In the genomic region with DNA sequence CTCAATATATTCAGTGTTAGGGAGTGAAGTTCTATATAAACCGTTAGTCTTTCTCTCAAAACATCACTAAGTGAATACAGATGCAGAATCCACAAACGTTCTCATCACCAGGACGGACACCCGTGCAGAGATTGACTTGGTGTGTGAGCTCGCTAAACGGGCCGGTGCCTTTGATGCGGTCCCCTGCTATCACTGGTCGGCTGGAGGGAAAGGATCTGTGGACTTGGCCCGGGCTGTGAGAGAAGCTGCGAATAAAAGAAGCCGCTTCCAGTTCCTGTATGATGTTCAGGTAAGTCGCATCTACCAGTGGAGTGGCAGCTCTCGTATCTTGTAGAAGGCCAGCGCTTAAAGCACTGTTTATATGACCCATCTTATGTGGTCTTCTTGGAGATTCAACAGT, we compare ENCODE assay signal across 20 mouse cellular contexts.
A peak's percentile ranks its signal among the peaks of the same experiment; 100 is the strongest.
DNase-seq lines count a peak whose midpoint lies in the region; ATAC-seq lines count a peak whose summit lies in the region.
"Had no signal": no experiment of that assay in that cellular context is flagged by ENCODE, and none has a peak within 500 bp of the region (broad histone marks: within the 10 kb centered on the region; RNA-seq: fewer than 3 reads in every experiment).

No protein-coding gene starts in this region.

- no peak overlapping the region for H3K27ac ChIP-seq in forebrain, embryonic 11.5 days (ENCODE audit: low read depth, low read length)
- no peak overlapping the region for H3K27ac ChIP-seq in forebrain, embryonic 14.5 days (ENCODE audit: low read depth, low read length)
- H3K27ac ChIP-seq in hindbrain, embryonic 10.5 days: no peak overlapping the region
- no peak overlapping the region for H3K27ac ChIP-seq in hindbrain, embryonic 11.5 days (ENCODE audit: low read depth, low read length)
- no peak overlapping the region for H3K27ac ChIP-seq in midbrain, embryonic 11.5 days (ENCODE audit: low read depth, low read length)
- no peak overlapping the region for H3K27ac ChIP-seq in midbrain, embryonic 10.5 days (replicated peaks)

- H3K36me3 ChIP-seq in forebrain, embryonic 11.5 days (ENCODE audit: control insufficient read depth, insufficient read depth, low read length): no peaks in the 10 kb centered on the region; the same call in 1 of the 2 replicates
- no peaks in the 10 kb centered on the region for H3K36me3 ChIP-seq in forebrain, embryonic 14.5 days (ENCODE audit: control insufficient read depth, insufficient read depth, low read length)
- H3K36me3 ChIP-seq in hindbrain, embryonic 10.5 days: peaks cover 31% of the 10 kb centered on the region
- H3K36me3 ChIP-seq in hindbrain, embryonic 11.5 days (ENCODE audit: control insufficient read depth, insufficient read depth, low read length): 0 out of 2 replicates have a peak, but pooled peaks cover 2% of the 10 kb centered on the region
- H3K36me3 ChIP-seq in midbrain, embryonic 11.5 days (ENCODE audit: control insufficient read depth, insufficient read depth, low read length): no peaks in the 10 kb centered on the region
- H3K36me3 ChIP-seq in midbrain, embryonic 10.5 days: peaks cover 40% of the 10 kb centered on the region

- no peaks in the 10 kb centered on the region for H3K9me3 ChIP-seq in forebrain, embryonic 11.5 days (ENCODE audit: control insufficient read depth, low read length)
- no peaks in the 10 kb centered on the region for H3K9me3 ChIP-seq in forebrain, embryonic 14.5 days (replicated peaks; ENCODE audit: control insufficient read depth, low read length)
- no peaks in the 10 kb centered on the region for H3K9me3 ChIP-seq in hindbrain, embryonic 10.5 days
- H3K9me3 ChIP-seq in hindbrain, embryonic 11.5 days (ENCODE audit: control insufficient read depth, low read length): no peaks in the 10 kb centered on the region
- H3K9me3 ChIP-seq in midbrain, embryonic 11.5 days (ENCODE audit: control insufficient read depth, low read length): no peaks in the 10 kb centered on the region
- no peaks in the 10 kb centered on the region for H3K9me3 ChIP-seq in midbrain, embryonic 10.5 days (replicated peaks)
- H3K9me3 ChIP-seq: G1E had no signal

- DNase-seq in forebrain, embryonic 11.5 days (ENCODE audit: low spot score): peak; percentile 49
- DNase-seq in forebrain, embryonic 14.5 days (ENCODE audit: low spot score): no peak
- peak; percentile 86 for DNase-seq in heart, adult 11 months
- no peak for DNase-seq in heart, adult 9 months (ENCODE audit: low spot score in 2 of 2)
- DNase-seq in hindbrain, embryonic 10.5 days (ENCODE audit: low spot score): peak; percentile 11
- no peak for DNase-seq in hindbrain, embryonic 11.5 days (ENCODE audit: low spot score)
- DNase-seq in midbrain, embryonic 11.5 days (ENCODE audit: low spot score, missing footprints): peak; percentile 84
- DNase-seq in midbrain, embryonic 10.5 days (ENCODE audit: low spot score): no peak
- DNase-seq: adrenal gland, adult 2 months; adrenal gland, adult 8-10 months; adrenal gland, postnatal 10 days; adrenal gland, postnatal 14 days; adrenal gland, postnatal 25 days; adrenal gland, postnatal 36 days; B cell, adult 2 months; cerebellum, adult 11 months; cerebellum, adult 11-12 months had no signal

- H3K4me2 ChIP-seq in forebrain, embryonic 11.5 days (ENCODE audit: low read depth, low read length, severe bottlenecking): no peak overlapping the region
- no peak overlapping the region for H3K4me2 ChIP-seq in forebrain, embryonic 14.5 days (ENCODE audit: low read length)
- H3K4me2 ChIP-seq in hindbrain, embryonic 11.5 days (replicated peaks; ENCODE audit: low read depth, low read length): no peak overlapping the region
- no peak overlapping the region for H3K4me2 ChIP-seq in midbrain, embryonic 11.5 days

- H3K4me1 ChIP-seq in forebrain, embryonic 11.5 days (replicated peaks; ENCODE audit: control insufficient read depth, insufficient read depth, low read length): no peaks in the 10 kb centered on the region; the same call in 1 of the 2 replicates
- H3K4me1 ChIP-seq in forebrain, embryonic 14.5 days (ENCODE audit: control insufficient read depth, insufficient read depth, low read length): no peaks in the 10 kb centered on the region
- H3K4me1 ChIP-seq in hindbrain, embryonic 10.5 days (replicated peaks): peaks cover 11% of the 10 kb centered on the region; the same call in 1 of the 2 replicates
- no peaks in the 10 kb centered on the region for H3K4me1 ChIP-seq in hindbrain, embryonic 11.5 days (replicated peaks; ENCODE audit: control insufficient read depth, insufficient read depth, low read length)
- H3K4me1 ChIP-seq in midbrain, embryonic 11.5 days (ENCODE audit: control insufficient read depth, insufficient read depth, low read length): peaks cover 8% of the 10 kb centered on the region; the same call in 1 of the 2 replicates
- peaks cover 18% of the 10 kb centered on the region for H3K4me1 ChIP-seq in midbrain, embryonic 10.5 days

- ATAC-seq in forebrain, embryonic 11.5 days (replicated peaks; ENCODE audit: low FRiP score): no peak
- no peak for ATAC-seq in forebrain, embryonic 14.5 days
- ATAC-seq in hindbrain, embryonic 11.5 days (ENCODE audit: low FRiP score): no peak
- no peak for ATAC-seq in midbrain, embryonic 11.5 days (ENCODE audit: low FRiP score)
- ATAC-seq: Patski had no signal

- H3K9ac ChIP-seq in forebrain, embryonic 11.5 days (ENCODE audit: low read length): no peak overlapping the region
- H3K9ac ChIP-seq in forebrain, embryonic 14.5 days (ENCODE audit: low read length): no peak overlapping the region
- H3K9ac ChIP-seq in hindbrain, embryonic 11.5 days (ENCODE audit: low read depth, low read length): no peak overlapping the region
- H3K9ac ChIP-seq in midbrain, embryonic 11.5 days (ENCODE audit: low read length): no peak overlapping the region

- WGBS in forebrain, embryonic 11.5 days: 90% methylated on average over 15 of the region's 15 CpGs
- 90% methylated on average over 15 of the region's 15 CpGs for whole genome bisulfite sequencing in forebrain, embryonic 14.5 days
- 81% methylated on average over 15 of the region's 15 CpGs for WGBS in hindbrain, embryonic 10.5 days
- 86% methylated on average over 15 of the region's 15 CpGs for WGBS in hindbrain, embryonic 11.5 days
- WGBS in midbrain, embryonic 11.5 days: 88% methylated on average over 15 of the region's 15 CpGs
- 79% methylated on average over 15 of the region's 15 CpGs for WGBS in midbrain, embryonic 10.5 days

- H3K4me3 ChIP-seq in forebrain, embryonic 11.5 days (ENCODE audit: low read depth, low read length): no peak overlapping the region
- no peak overlapping the region for H3K4me3 ChIP-seq in forebrain, embryonic 14.5 days (ENCODE audit: low read depth, low read length)
- no peak overlapping the region for H3K4me3 ChIP-seq in hindbrain, embryonic 10.5 days
- H3K4me3 ChIP-seq in hindbrain, embryonic 11.5 days (ENCODE audit: low read depth, low read length): no peak overlapping the region
- no peak overlapping the region for H3K4me3 ChIP-seq in midbrain, embryonic 11.5 days (ENCODE audit: low read depth, low read length)
- H3K4me3 ChIP-seq in midbrain, embryonic 10.5 days: no peak overlapping the region

- H3K27me3 ChIP-seq in forebrain, embryonic 11.5 days (ENCODE audit: control insufficient read depth, insufficient read depth, low read length): no peaks in the 10 kb centered on the region
- H3K27me3 ChIP-seq in forebrain, embryonic 14.5 days (replicated peaks; ENCODE audit: control insufficient read depth, insufficient read depth, low read length): no peaks in the 10 kb centered on the region
- no peaks in the 10 kb centered on the region for H3K27me3 ChIP-seq in hindbrain, embryonic 10.5 days (ENCODE audit: insufficient read depth, poor library complexity, severe bottlenecking)
- H3K27me3 ChIP-seq in hindbrain, embryonic 11.5 days (ENCODE audit: control insufficient read depth, insufficient read depth, low read length): no peaks in the 10 kb centered on the region
- no peaks in the 10 kb centered on the region for H3K27me3 ChIP-seq in midbrain, embryonic 11.5 days (ENCODE audit: control insufficient read depth, insufficient read depth, low read length)
- no peaks in the 10 kb centered on the region for H3K27me3 ChIP-seq in midbrain, embryonic 10.5 days (ENCODE audit: low read depth, poor library complexity, severe bottlenecking)
- H3K27me3 ChIP-seq: CH12.LX, Patski had no signal

Comparison
In these comparisons a context has a peak if more than half of its experiments do, and no peak if none do; other contexts are left out.
1. DNase-seq: peak in forebrain, embryonic 11.5 days (single experiment), heart, adult 11 months (single experiment), hindbrain, embryonic 10.5 days (single experiment) and midbrain, embryonic 11.5 days (single experiment); none in forebrain, embryonic 14.5 days (single experiment), heart, adult 9 months (0 of 2), hindbrain, embryonic 11.5 days (single experiment) and midbrain, embryonic 10.5 days (single experiment).